Mouse (Mus musculus) cerebellum, adult 2 months (tissue): ENCODE results near the gene Nup160. TPM values are rescaled to one million over a fixed set of nuclear protein-coding genes. Genes with fewer than 3 reads are reported as not detected.

Source experiments
- DNase-seq, 2 experiments: peaks; one replicate each; pipeline ENCODE4 v3.0.0; 2021
- H3K27ac ChIP-seq: fragments of 200-500 bp; 2 replicates; pipeline ENCODE4 v1.5.1; 2012; ENCODE audit warnings: low read length, control low read depth, inconsistent platforms; ENCODE audit not compliant: insufficient read depth
- H3K27me3 ChIP-seq: fragments of 200-500 bp; 2 replicates; pipeline ENCODE4 v1.6.1; 2012; ENCODE audit warnings: inconsistent platforms, mild to moderate bottlenecking, low read length, moderate library complexity; ENCODE audit not compliant: control insufficient read depth, insufficient read depth
- H3K4me1 ChIP-seq: fragments of 200-500 bp; 2 replicates; pipeline ENCODE4 v1.6.1; 2011; ENCODE audit warnings: low read length; ENCODE audit not compliant: control insufficient read depth, insufficient read depth
- H3K4me3 ChIP-seq: fragments of 200-500 bp; replicated peaks from 2 replicates; pipeline ENCODE3; 2011; ENCODE audit warnings: mild to moderate bottlenecking, low read depth, low read length, control low read depth; ENCODE audit not compliant: insufficient read depth
- CTCF ChIP-seq: fragments of 200-500 bp; IDR thresholded peaks from 2 replicates; pipeline ENCODE4 v1.5.1; 2011; ENCODE audit warnings: low read depth, mild to moderate bottlenecking, control low read depth, low read length, moderate library complexity, borderline replicate concordance; ENCODE audit not compliant: insufficient read depth
- POLR2A ChIP-seq: fragments of 200-500 bp; IDR thresholded peaks from 2 replicates; pipeline ENCODE4 v1.6.1; 2011; ENCODE audit warnings: low read length, control low read depth, borderline replicate concordance; ENCODE audit not compliant: insufficient read depth
- WGBS: fragments of 180-500 bp; shearing (Covaris S2); methylation state at CpG from one replicate; pipeline ENCODE4 v1.1.7; 2018; 5-methylcytosine and 5-hydroxymethylcytosine counted together
- polyA plus RNA-seq: library from polyadenylated mRNA; depleted of rRNA; stranded (reverse); fragments of >200 nt; gene quantifications from 2 replicates; pipeline ENCODE4 v1.2.3, GENCODE M21; 2012

The Nup160 gene
- polyA plus RNA-seq, 1 experiment, result 15.6 TPM

DNA sequence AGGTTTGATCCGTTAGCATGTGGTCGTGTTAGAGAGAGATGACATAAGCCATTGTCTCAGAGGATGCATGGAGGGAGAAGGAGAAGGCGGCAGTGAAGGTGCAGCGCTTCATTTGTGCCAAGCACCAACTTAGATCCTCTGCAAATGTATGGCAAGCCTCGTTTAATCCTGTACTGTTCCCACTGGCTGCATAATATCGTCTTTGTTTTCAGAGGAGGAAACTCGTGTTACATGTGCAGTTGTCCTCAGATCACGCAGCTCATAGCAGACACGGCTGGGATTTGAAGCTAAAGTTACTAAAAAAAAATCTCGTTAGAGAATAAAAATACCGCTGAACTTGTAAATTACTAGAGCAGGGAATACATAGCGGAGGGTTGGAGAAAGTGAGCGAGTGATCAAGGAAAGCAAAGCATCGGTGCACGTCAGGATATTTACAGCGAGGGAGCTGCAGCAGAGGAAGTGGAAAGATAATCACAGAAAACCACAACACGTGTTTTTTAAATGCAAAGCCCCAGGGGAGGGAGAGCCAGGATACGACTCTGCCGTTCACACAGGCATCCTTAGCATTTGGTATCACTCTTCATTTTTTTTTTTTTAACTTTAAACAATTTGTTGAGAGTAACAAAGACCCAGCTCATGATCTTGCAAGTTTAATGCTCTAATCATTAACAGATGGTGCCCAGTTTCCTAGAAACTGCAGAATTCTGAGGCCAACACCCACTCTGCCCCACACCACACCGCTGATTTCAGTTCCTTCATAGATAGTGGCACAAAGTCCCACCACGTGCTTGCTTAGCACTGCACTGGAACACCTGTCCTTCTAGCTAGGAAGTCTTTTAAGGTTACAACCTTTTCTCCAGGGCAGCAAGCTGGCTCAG is 9.4 kb upstream of the Nup160 start:
- WGBS, result 51% methylated on average over 21 of the region's 21 CpGs
- Histone ChIP-seq H3K4me1 (no peaks in the 10 kb centered on the region), H3K27ac (no peak overlapping the region), H3K4me3 (no peak overlapping the region), H3K27me3 (no peaks in the 10 kb centered on the region)
- TF ChIP-seq CTCF (no peak), POLR2A (no peak)
- DNase-seq, result no peak

DNA sequence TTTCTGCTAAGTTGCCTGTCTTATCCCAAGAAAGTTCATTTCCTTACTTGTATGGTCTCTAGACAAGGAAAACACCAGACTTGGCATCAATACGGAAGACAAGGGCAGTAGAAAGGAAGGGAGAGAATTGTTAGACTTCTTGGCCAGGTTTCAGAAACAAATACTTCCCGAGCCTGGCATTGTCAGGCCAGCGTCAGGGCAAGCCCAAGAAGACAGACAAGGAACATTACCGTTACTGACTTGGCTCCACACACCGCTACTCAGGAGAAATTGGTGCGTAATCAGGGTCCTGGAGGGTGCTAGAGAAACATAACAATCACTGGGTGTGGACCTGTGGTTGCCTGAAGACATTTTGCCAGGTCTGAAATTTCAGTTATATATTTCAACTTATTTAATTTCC is 6.7 kb upstream of the Nup160 start:
- Histone ChIP-seq H3K27ac (no peak overlapping the region), H3K27me3 (no peaks in the 10 kb centered on the region), H3K4me3 (no peak overlapping the region), H3K4me1 (no peaks in the 10 kb centered on the region)
- TF ChIP-seq POLR2A, result no peak
- TF ChIP-seq CTCF, result no peak
- no peak for DNase-seq
- WGBS, result 36% methylated on average over 6 of the region's 6 CpGs

DNA sequence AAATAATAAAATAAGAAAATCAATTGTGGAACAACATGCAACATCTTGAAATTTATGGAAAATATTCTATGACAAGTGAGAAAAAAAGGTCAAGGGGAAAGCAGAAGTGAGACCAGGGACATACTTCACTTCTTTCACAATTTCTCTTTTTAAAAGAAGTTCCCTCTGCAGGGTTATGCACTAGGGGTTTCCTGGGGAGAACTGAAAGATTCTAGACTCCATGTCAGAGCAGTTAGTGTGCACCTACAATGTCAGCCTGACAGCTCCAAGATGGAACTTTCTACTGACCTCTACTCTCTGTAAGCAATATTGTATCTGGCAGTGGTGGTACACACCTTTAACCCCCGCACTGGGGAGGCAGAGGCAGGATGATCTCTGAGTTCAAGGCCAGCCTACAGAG is 3.7 kb upstream of the Nup160 start:
- Histone ChIP-seq H3K27me3 (no peaks in the 10 kb centered on the region), H3K4me1 (no peaks in the 10 kb centered on the region), H3K4me3 (no peak overlapping the region), H3K27ac (no peak overlapping the region)
- WGBS, result 94% methylated on average over 1 of the region's 1 CpGs
- TF ChIP-seq CTCF (no peak), POLR2A (no peak)
- no peak for DNase-seq

DNA sequence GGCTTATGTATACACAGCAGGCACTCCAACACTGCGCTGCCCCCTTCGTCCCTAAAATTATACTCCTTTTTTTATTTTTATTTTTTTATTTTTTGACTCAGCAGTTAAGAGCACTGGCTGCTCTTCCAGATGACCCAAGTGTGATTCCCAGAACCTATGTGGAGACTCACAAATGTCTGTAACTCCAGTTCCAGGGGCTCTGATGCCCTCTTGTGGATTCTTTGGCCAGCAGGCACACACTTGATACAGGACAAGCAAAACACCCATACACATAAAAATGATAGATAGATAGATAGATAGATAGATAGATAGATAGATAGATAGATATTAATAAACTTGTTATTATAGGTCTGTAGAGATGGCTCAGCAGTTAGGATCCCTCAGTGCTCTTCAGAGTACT is 2.5 kb upstream of the Nup160 start:
- no peaks in the 10 kb centered on the region for H3K4me1 ChIP-seq
- 97% methylated on average over 2 of the region's 2 CpGs for WGBS
- DNase-seq, result no peak

DNA sequence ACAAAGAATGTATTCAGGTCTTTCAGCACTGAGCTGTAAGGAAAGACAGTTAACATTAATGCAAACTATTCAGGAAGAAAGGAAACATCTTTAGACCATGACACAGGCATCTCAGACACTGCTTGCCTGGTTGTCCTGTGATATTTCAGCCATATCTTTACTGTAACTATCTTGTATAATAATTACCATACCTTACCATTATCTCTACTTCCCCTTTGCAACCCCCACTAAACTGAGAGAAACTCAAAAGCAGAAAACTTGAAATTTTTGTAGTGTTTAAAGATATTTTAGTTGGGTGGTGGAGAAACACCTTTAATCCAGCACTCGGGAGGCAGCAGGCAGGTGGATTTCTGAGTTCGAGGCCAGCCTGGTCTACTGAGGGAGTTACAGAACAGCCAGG is 1.5 kb upstream of the Nup160 start:
- Histone ChIP-seq H3K4me3 (no peak overlapping the region), H3K27ac (no peak overlapping the region), H3K27me3 (no peaks in the 10 kb centered on the region), H3K4me1 (no peaks in the 10 kb centered on the region)
- no peak for DNase-seq
- 91% methylated on average over 2 of the region's 2 CpGs for WGBS
- TF ChIP-seq POLR2A (no peak), CTCF (no peak)

More for the DNA sequence above, 2.5 kb upstream of the Nup160 start:
- Histone ChIP-seq H3K27me3 (no peaks in the 10 kb centered on the region), H3K4me3 (no peak overlapping the region), H3K27ac (no peak overlapping the region)
- TF ChIP-seq POLR2A, result no peak
- no peak for TF ChIP-seq CTCF

DNA sequence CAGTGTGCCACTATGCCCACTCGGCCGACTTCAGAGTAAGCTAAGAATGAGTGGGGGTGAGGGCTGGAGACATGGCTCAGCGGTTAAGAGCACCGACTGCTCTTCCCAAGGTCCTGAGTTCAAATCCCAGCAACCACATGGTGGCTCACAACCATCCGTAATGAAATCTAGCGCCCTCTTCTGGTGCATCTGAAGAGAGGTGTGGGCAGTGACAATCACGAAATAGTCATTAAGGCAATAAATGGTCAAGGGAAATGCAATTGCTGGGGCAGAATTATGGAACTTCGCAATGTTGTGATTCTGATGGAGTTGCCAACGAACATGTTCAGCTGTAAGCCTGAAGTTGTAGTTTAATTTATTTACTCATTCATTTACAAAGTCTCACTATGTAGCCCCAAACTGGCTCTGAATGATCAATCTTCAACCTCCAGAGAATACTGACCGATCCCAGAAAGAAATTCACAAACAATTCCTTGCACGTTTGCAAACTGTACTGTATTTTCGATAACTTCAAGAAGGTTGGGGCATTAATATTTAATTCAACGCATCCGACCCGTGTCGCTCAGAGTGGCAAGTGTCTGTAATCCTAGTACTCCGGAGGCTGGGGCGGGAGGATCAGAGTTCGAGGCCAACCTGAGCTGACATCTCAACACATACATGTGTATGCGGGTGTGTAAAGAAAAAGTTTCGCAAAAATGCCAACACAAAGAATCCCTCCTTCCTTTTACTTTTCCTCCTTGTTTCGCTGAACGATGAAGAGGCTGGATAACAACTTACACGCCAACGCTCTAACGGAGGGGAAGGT is 1.4 kb downstream of the Nup160 start:
- peak overlapping the region; percentile 79; the same call in 1 of the 2 replicates for H3K27ac ChIP-seq
- TF ChIP-seq POLR2A, result no peak
- TF ChIP-seq CTCF, result peak; percentile 15; the same call in 1 of the 2 replicates
- peak overlapping the region; percentile 89 for H3K4me3 ChIP-seq
- WGBS, result 29% methylated on average over 26 of the region's 26 CpGs
- peak in 1 of 2 experiments; percentile 3 for DNase-seq
- no peaks in the 10 kb centered on the region for H3K4me1 ChIP-seq
- no peaks in the 10 kb centered on the region for H3K27me3 ChIP-seq

DNA sequence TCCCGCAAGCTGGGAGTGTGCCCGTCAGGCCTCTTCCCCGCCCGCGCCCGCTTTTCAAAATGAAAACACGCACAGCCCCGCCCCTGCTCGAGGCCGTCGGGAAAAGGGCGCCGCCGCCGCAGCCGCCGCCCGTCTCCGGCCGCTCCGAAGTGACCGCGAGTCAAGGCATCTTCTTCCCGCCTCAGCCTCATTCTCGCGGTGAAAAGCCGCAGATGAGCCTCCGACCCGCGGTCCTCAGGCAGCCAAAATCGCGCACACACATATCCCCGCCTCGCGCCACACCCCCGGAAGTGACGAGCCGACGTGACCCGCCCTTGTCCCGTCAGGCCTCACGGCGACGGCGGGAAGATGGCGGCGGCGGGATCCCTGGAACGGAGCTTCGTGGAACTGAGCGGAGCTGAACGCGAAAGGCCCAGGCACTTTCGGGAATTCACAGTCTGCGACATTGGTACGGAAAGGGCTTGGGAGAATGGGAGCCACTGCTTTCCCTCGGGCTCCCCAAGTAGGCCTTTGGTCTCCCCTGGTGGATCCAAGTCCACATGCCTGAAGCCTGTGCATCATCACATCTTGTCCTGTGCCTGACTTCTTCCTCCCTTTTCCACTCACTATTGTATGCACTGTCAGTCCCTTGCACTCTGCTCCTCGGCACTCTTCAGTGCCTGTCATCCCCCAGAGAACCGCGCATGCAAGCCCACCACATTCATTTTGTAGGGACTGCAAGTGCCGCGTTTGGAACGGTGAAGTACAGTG is 2.2 kb downstream of the Nup160 start:
- peak; percentile 88 to 93 for DNase-seq
- Histone ChIP-seq H3K27me3 (no peaks in the 10 kb centered on the region), H3K27ac (peak overlapping the region; percentile 79), H3K4me3 (peak overlapping the region; percentile 89), H3K4me1 (no peaks in the 10 kb centered on the region)
- TF ChIP-seq CTCF, result peak; percentile 19; the same call in 1 of the 2 replicates
- TF ChIP-seq POLR2A, result peak; percentile 80; the same call in 1 of the 2 replicates
- under 1% methylated on average over 63 of the region's 63 CpGs for WGBS
